Mouse (Mus musculus): ENCODE data around the gene Atxn1. TPM values are rescaled to one million over a fixed set of nuclear protein-coding genes. Genes with fewer than 3 reads are reported as not detected.
A peak's percentile ranks its signal among the peaks of the same experiment; 100 is the strongest.

Gene Atxn1
- polyA plus RNA-seq, 1 experiment from 2014 or later = 8.5 TPM

DNA sequence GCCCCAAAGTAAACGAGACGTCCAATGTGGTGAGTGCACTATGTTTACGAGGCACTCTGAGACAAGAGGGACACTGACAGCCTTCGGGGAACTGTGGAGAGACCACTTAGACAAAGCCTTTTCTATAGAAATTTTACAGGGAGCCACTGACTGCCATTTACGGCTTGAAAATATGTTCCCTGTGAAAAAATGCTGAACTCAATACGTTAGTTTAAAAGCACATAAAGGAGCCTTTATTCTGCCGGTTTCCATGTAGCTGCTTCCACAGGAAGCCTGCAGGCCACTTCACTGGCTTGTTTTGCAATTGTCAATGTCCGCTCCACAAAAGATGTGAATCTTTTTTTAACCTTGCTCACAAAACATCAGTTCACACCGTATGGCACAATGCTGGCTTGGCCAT is 186.6 kb downstream of the Atxn1 start:
- 27% methylated on average over 9 of the region's 9 CpGs for whole genome bisulfite sequencing
- Histone ChIP-seq H3K27me3 (no peaks in the 10 kb centered on the region), H3K4me1 (0 out of 2 replicates have a peak, but pooled peaks cover 3% of the 10 kb centered on the region), H3K9ac (no peak overlapping the region), H3K4me2 (no peak overlapping the region), H3K9me3 (no peaks in the 10 kb centered on the region), H3K36me3 (no peaks in the 10 kb centered on the region), H3K4me3 (no peak overlapping the region), H3K27ac (peak overlapping the region; percentile 67)
- ATAC-seq (ENCODE audit: borderline replicate concordance, extremely low read depth, low FRiP score, low TSS enrichment) = no peak

DNA sequence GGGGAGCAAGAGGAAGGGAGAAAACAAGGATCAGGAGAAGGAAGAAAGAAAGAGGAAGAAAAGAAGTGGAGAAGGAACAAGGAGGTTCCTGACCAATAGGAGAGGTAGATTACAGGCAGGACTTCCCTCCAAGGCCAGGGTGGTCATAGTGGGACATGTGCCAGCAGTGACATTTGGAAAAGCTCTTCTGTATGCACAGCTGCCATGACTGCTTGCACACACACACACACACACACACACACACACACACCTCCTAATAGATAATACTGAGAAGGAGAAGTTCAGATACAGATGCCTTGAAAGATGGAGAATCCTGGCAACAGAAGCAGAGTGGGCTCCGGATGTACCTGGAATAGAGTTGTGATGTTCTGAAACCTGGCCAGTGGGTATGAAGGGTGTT is 189.3 kb downstream of the Atxn1 start:
- H3K36me3 ChIP-seq = no peaks in the 10 kb centered on the region
- H3K4me1 ChIP-seq = 0 out of 2 replicates have a peak, but pooled peaks cover 3% of the 10 kb centered on the region
- WGBS = 73% methylated on average over 1 of the region's 1 CpGs
- no peak overlapping the region for H3K27ac ChIP-seq
- H3K4me3 ChIP-seq = no peak overlapping the region
- ATAC-seq (ENCODE audit: borderline replicate concordance, extremely low read depth, low FRiP score, low TSS enrichment) = no peak
- no peaks in the 10 kb centered on the region for H3K9me3 ChIP-seq
- H3K27me3 ChIP-seq = no peaks in the 10 kb centered on the region
- no peak overlapping the region for H3K4me2 ChIP-seq
- H3K9ac ChIP-seq = no peak overlapping the region

DNA sequence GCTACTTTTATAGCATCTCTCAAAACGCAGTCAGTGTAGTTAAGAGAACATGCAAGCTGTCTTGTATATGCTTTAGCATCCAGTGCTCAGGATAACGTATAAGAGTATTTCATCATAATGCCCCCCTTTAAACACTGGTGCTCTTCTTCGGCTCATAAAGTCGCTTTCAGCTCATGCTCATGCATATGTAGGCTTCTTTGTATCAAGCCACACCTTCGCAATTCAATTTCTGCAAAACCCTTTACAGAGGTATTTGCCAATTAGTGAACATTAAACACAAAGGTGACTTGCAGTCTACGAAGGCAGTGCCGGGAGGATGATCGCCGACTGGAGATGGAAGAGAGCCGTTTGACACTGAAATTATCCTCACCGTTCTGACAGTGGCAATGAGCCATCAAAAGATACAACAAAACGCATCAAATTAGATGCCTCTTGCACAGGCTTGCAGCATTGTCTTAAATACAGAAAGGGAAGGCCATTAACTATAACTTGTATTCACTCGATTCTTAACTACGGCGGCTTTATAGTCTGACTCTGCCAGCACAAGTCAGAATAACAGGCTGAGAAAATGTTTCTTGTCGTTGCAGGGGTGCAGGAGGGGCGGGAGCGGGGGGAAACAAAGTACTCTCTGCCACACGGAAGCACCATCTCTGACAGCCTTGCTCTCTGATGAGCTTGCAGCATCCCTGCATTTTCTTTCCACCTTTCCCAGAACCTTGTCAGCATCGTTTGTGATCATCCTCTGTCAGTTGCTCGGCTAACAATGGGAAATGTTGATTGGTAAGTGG is 191.2 kb downstream of the Atxn1 start:
- ATAC-seq (ENCODE audit: borderline replicate concordance, extremely low read depth, low FRiP score, low TSS enrichment) = no peak
- Histone ChIP-seq H3K4me1 (0 out of 2 replicates have a peak, but pooled peaks cover 3% of the 10 kb centered on the region), H3K9ac (no peak overlapping the region), H3K27me3 (no peaks in the 10 kb centered on the region), H3K27ac (no peak overlapping the region), H3K9me3 (no peaks in the 10 kb centered on the region), H3K36me3 (0 out of 2 replicates have a peak, but pooled peaks cover 2% of the 10 kb centered on the region), H3K4me2 (no peak overlapping the region), H3K4me3 (no peak overlapping the region)
- 70% methylated on average over 21 of the region's 21 CpGs for WGBS

DNA sequence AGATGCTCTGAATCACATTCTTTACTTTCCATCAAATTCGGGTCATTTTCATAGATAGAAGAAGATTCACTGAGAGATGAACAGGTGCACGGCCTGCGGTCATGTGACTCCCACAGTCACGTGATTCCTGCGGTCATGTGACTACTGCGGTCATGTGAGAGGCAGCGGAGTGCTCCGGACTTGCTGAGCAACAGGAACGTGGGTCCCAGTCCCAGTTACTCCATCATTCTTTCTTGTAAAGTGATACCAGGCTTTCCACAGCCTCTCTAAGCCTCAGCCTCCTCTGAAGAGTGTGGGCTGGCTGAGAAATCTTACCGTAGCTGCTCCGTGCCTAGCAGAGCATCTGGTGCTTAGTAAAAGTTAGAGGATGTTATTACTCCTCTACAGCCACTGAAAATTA is 195.1 kb downstream of the Atxn1 start:
- no peak overlapping the region for H3K4me2 ChIP-seq
- H3K9ac ChIP-seq = no peak overlapping the region
- WGBS = 88% methylated on average over 11 of the region's 11 CpGs
- no peaks in the 10 kb centered on the region for H3K9me3 ChIP-seq
- 0 out of 2 replicates have a peak, but pooled peaks cover 2% of the 10 kb centered on the region for H3K36me3 ChIP-seq
- no peak overlapping the region for H3K27ac ChIP-seq
- H3K27me3 ChIP-seq = no peaks in the 10 kb centered on the region
- no peak overlapping the region for H3K4me3 ChIP-seq
- ATAC-seq (ENCODE audit: borderline replicate concordance, extremely low read depth, low FRiP score, low TSS enrichment) = no peak
- H3K4me1 ChIP-seq = no peaks in the 10 kb centered on the region

DNA sequence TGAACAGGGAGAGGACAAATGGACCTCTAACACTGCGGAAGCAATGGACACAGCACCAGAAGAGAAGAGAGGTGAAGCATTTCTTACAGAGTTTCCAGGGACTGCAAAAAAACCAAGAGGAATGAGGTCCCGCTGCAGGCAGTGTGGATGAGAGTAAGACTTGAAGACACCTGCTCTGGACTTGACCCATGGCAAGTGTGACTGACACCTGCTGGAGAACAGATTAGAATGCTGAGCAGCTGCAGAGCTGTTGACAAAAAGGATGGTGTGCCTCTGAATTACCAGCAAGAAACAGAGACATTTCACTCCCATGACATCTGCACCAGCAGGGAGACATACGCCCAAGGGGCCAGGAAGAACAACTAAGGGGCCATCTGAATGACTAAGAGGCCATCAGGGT is 196.6 kb downstream of the Atxn1 start:
- H3K4me1 ChIP-seq = no peaks in the 10 kb centered on the region
- no peak overlapping the region for H3K27ac ChIP-seq
- no peak overlapping the region for H3K4me3 ChIP-seq
- no peaks in the 10 kb centered on the region for H3K9me3 ChIP-seq
- no peak overlapping the region for H3K9ac ChIP-seq
- 0 out of 2 replicates have a peak, but pooled peaks cover 2% of the 10 kb centered on the region for H3K36me3 ChIP-seq
- WGBS = 87% methylated on average over 3 of the region's 3 CpGs
- ATAC-seq (ENCODE audit: borderline replicate concordance, extremely low read depth, low FRiP score, low TSS enrichment) = no peak
- no peaks in the 10 kb centered on the region for H3K27me3 ChIP-seq
- no peak overlapping the region for H3K4me2 ChIP-seq

DNA sequence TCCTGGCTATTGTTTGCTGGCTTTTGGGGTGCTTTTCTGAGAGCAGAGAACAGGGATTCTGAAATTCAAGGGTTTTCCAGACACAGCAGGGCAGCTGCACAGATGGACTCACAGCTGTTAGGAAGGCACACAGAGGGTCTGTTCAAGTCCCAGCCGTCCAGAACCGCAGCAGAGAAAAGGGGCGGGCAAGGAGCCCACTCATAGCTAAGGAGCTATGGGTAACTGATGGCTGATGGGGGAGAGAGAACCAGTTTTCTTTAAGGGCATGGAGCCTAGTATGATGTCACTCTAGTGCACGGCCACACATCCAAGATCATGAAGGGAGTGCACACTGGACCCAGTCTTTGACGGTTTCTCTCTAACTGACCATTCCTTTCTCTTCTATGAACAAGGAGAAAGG is 200.5 kb downstream of the Atxn1 start:
- ATAC-seq (ENCODE audit: borderline replicate concordance, extremely low read depth, low FRiP score, low TSS enrichment) = no peak
- no peak overlapping the region for H3K4me3 ChIP-seq
- 76% methylated on average over 5 of the region's 5 CpGs for WGBS

DNA sequence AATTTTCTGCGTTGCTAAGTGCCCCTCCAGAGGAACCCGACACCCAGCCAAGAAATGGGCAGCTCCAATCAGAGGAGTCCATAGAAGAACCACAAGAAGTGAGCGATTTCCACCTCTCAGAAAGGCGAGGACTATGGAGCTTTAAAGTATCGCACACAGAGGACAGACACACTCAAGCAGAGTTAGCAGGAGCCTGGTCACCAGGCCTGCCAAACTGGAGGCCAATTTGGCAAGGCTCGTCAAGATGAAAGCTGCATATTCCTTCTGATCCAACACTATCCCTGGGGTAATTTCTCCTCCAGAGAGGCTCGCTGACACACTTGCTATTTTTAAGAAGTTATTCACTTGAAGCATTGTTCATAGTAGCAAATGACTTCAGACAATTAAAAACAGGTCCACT is 202.5 kb downstream of the Atxn1 start:
- no peak for ATAC-seq (ENCODE audit: borderline replicate concordance, extremely low read depth, low FRiP score, low TSS enrichment)
- Histone ChIP-seq H3K4me3 (no peak overlapping the region), H3K9ac (no peak overlapping the region), H3K27ac (no peak overlapping the region), H3K36me3 (no peaks in the 10 kb centered on the region), H3K27me3 (no peaks in the 10 kb centered on the region), H3K4me2 (no peak overlapping the region), H3K9me3 (no peaks in the 10 kb centered on the region), H3K4me1 (no peaks in the 10 kb centered on the region)
- WGBS = 57% methylated on average over 7 of the region's 7 CpGs

More for the DNA sequence above, 200.5 kb downstream of the Atxn1 start:
- Histone ChIP-seq H3K27me3 (no peaks in the 10 kb centered on the region), H3K36me3 (0 out of 2 replicates have a peak, but pooled peaks cover 2% of the 10 kb centered on the region), H3K27ac (no peak overlapping the region), H3K4me2 (no peak overlapping the region), H3K9ac (no peak overlapping the region), H3K4me1 (no peaks in the 10 kb centered on the region), H3K9me3 (no peaks in the 10 kb centered on the region)

DNA sequence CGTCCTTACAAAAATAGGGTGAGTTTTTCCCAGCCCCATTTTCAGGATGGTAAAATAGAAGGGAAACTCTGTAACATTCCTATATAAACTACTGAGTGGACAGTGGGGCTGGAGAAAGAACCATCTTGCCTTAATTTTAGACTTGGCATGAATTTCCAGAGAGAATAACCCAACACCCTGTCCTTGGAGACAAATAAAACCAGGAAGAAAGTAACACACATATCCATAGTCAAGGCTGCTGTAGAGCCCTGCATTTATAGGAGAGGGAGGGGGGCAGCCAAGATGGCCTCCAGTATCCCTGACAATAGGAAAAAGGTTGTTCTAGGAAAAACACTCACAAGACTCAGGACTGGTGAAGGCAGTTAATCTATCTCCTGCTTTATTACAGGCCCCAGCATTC is 210.3 kb downstream of the Atxn1 start:
- Histone ChIP-seq H3K4me3 (no peak overlapping the region), H3K4me2 (no peak overlapping the region), H3K36me3 (no peaks in the 10 kb centered on the region), H3K27ac (no peak overlapping the region), H3K9me3 (no peaks in the 10 kb centered on the region), H3K4me1 (peaks cover 10% of the 10 kb centered on the region), H3K9ac (no peak overlapping the region), H3K27me3 (no peaks in the 10 kb centered on the region)
- WGBS = 57% methylated on average over 1 of the region's 1 CpGs
- ATAC-seq (ENCODE audit: borderline replicate concordance, extremely low read depth, low FRiP score, low TSS enrichment) = no peak

DNA sequence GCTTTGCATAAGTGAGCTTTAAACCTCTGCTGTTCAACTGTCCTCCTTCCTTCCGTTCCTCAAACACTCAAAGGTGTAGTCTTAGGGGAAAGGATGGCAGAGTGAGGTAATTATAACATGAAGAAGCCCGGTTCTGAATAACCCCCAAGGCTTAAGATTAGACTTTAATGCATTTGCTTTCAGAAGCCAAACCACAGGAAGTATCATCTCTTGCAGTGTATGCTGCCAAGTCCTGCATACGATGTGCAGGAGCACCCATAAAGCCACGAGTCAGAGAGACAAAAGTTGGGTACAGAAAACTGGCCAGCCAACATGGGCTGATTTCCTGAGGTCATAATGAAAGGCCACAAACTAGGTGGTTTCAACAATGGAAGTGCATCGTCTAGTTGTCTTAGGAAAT is 212.3 kb downstream of the Atxn1 start:
- Histone ChIP-seq H3K36me3 (no peaks in the 10 kb centered on the region), H3K4me1 (peaks cover 25% of the 10 kb centered on the region), H3K27ac (no peak overlapping the region), H3K9me3 (no peaks in the 10 kb centered on the region), H3K9ac (no peak overlapping the region), H3K4me3 (no peak overlapping the region), H3K27me3 (no peaks in the 10 kb centered on the region), H3K4me2 (no peak overlapping the region)
- no peak for ATAC-seq (ENCODE audit: borderline replicate concordance, extremely low read depth, low FRiP score, low TSS enrichment)
- 65% methylated on average over 5 of the region's 5 CpGs for WGBS

DNA sequence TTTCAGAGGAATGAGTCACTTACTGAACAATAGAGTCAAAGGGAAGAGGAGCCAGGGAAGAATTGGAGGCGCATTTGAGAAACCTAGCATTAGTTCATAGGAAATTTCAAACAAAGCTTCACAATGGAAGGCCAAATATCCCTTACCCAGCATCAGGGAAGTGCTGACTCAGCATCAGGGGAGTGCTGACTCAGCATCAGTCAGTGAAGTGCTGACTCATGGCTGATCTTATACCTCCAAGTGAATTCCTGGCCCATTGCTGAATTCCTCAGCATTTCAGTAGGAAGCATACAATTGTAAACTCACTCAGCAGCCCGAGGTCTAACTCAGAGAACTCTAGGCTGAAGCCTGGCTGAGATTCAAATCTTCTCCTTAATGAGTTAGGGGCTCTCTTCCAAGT is 213.6 kb downstream of the Atxn1 start:
- no peak overlapping the region for H3K4me3 ChIP-seq
- WGBS = 55% methylated on average over 2 of the region's 2 CpGs
- H3K4me2 ChIP-seq = no peak overlapping the region
- H3K36me3 ChIP-seq = no peaks in the 10 kb centered on the region
- H3K4me1 ChIP-seq = peaks cover 25% of the 10 kb centered on the region
- no peak for ATAC-seq (ENCODE audit: borderline replicate concordance, extremely low read depth, low FRiP score, low TSS enrichment)
- H3K9ac ChIP-seq = no peak overlapping the region
- H3K27me3 ChIP-seq = no peaks in the 10 kb centered on the region
- H3K27ac ChIP-seq = no peak overlapping the region
- no peaks in the 10 kb centered on the region for H3K9me3 ChIP-seq

DNA sequence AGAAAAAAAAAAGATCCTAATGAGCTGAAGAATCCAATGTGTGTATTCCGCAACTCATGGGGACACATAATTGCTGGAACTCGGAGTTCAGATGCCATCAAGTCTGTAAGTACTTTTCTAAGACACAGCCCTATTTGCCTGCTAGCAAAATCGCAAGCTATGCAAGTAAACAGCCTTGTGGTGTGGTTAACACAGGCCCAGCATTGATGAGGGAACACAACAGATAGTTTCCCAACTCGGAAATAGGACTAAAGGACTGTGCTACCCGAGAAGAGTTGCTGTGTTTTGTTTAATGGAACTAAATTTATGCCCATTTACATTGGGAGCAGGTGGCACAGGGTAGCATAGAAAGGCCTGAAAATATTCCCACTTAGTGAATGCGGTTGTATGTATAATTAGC is 214.2 kb downstream of the Atxn1 start:
- WGBS = 77% methylated on average over 6 of the region's 6 CpGs
- no peaks in the 10 kb centered on the region for H3K36me3 ChIP-seq
- no peak overlapping the region for H3K27ac ChIP-seq
- H3K4me1 ChIP-seq = peaks cover 25% of the 10 kb centered on the region
- ATAC-seq (ENCODE audit: borderline replicate concordance, extremely low read depth, low FRiP score, low TSS enrichment) = no peak
- no peak overlapping the region for H3K4me2 ChIP-seq
- H3K9ac ChIP-seq = no peak overlapping the region
- no peak overlapping the region for H3K4me3 ChIP-seq
- H3K27me3 ChIP-seq = no peaks in the 10 kb centered on the region
- no peaks in the 10 kb centered on the region for H3K9me3 ChIP-seq

DNA sequence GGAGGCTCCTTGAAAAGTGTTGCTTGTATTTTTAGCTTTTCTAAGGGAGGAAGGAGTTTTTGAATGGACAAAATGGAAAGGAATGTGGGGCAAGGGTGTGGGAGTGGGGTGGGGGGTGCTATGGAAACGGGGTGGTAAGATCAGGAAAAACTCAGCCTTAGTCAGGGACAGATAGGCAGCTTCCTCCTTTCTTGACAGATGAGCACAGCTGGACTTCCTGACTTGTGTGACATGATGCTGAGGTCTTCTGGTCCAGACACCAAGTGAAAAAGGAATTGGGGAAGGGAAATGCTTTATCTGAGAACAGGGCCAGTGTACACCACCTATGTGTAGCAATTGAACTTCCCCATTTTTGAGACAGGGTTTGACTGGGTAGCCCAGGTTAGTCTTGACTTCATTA is 214.9 kb downstream of the Atxn1 start:
- H3K9me3 ChIP-seq = no peaks in the 10 kb centered on the region
- WGBS = 38% methylated on average over 1 of the region's 1 CpGs
- peaks cover 25% of the 10 kb centered on the region for H3K4me1 ChIP-seq
- H3K9ac ChIP-seq = no peak overlapping the region
- no peaks in the 10 kb centered on the region for H3K27me3 ChIP-seq
- no peaks in the 10 kb centered on the region for H3K36me3 ChIP-seq
- ATAC-seq (ENCODE audit: borderline replicate concordance, extremely low read depth, low FRiP score, low TSS enrichment) = no peak
- peak overlapping the region; percentile 31; the same call in 1 of the 2 replicates for H3K27ac ChIP-seq
- no peak overlapping the region for H3K4me2 ChIP-seq
- no peak overlapping the region for H3K4me3 ChIP-seq

All from lung, embryonic 15.5 days (tissue).